20 mouse cellular contexts compared by ENCODE assay signal in genomic region chr10:117530007-117530858, GRCm38 (mm10).
DNase-seq lines count a peak whose midpoint lies in the region; ATAC-seq lines count a peak whose summit lies in the region.
"Had no signal": no experiment of that assay in that cellular context is flagged by ENCODE, and none has a peak within 500 bp of the region (broad histone marks: within the 10 kb centered on the region; RNA-seq: fewer than 3 reads in every experiment).

No protein-coding gene starts in this region.

- H3K27ac ChIP-seq in kidney, embryonic 16.5 days (ENCODE audit: low read length): no peak overlapping the region
- no peak overlapping the region for H3K27ac ChIP-seq in forebrain, embryonic 10.5 days
- H3K27ac ChIP-seq: embryonic facial prominence, embryonic 10.5 days; embryonic facial prominence, embryonic 12.5 days; forebrain, embryonic 12.5 days had no signal

- DNase-seq in kidney, postnatal 25 days: no peak
- DNase-seq in adipocyte (ENCODE audit: low spot score): peak; percentile 92
- DNase-seq in adrenal gland, postnatal 36 days: no peak
- no peak for DNase-seq in forebrain, embryonic 10.5 days (ENCODE audit: extremely low spot score, low spot score)
- DNase-seq: adrenal gland, adult 2 months; adrenal gland, postnatal 10 days; adrenal gland, postnatal 25 days; cerebellum, adult 11-12 months; cerebellum, adult 2 months; cerebellum, adult 9-10 months; cerebellum, postnatal 10 days; cerebellum, postnatal 25 days had no signal

- H3K9me3 ChIP-seq in kidney, embryonic 16.5 days (ENCODE audit: low read length): no peaks in the 10 kb centered on the region
- H3K9me3 ChIP-seq in forebrain, embryonic 10.5 days: no peaks in the 10 kb centered on the region
- H3K9me3 ChIP-seq: embryonic facial prominence, embryonic 10.5 days; embryonic facial prominence, embryonic 12.5 days; forebrain, embryonic 12.5 days; G1E had no signal

- H3K4me2 ChIP-seq in kidney, embryonic 16.5 days (replicated peaks; ENCODE audit: low read depth, low read length): no peak overlapping the region
- H3K4me2 ChIP-seq: embryonic facial prominence, embryonic 12.5 days; forebrain, embryonic 12.5 days had no signal

- 0 out of 2 replicates have a peak, but pooled peaks have one; percentile 31 for ATAC-seq in kidney, embryonic 16.5 days (ENCODE audit: low FRiP score, low TSS enrichment)
- ATAC-seq: forebrain, embryonic 14.5 days; forebrain, embryonic 16.5 days; Patski had no signal

- no peaks in the 10 kb centered on the region for H3K27me3 ChIP-seq in kidney, embryonic 16.5 days (ENCODE audit: insufficient read depth, low read length)
- H3K27me3 ChIP-seq in forebrain, embryonic 10.5 days (ENCODE audit: poor library complexity, severe bottlenecking): no peaks in the 10 kb centered on the region
- H3K27me3 ChIP-seq: embryonic facial prominence, embryonic 12.5 days; forebrain, embryonic 12.5 days; Patski had no signal

- H3K4me1 ChIP-seq in kidney, embryonic 16.5 days (ENCODE audit: insufficient read depth, low read length): no peaks in the 10 kb centered on the region
- peaks cover 14% of the 10 kb centered on the region for H3K4me1 ChIP-seq in forebrain, embryonic 10.5 days
- H3K4me1 ChIP-seq: forebrain, embryonic 12.5 days had no signal

- 76% methylated on average over 15 of the region's 15 CpGs for WGBS in kidney, embryonic 16.5 days
- WGBS in forebrain, embryonic 10.5 days: 75% methylated on average over 15 of the region's 15 CpGs

- no peaks in the 10 kb centered on the region for H3K36me3 ChIP-seq in kidney, embryonic 16.5 days (ENCODE audit: insufficient read depth, low read length)
- no peaks in the 10 kb centered on the region for H3K36me3 ChIP-seq in forebrain, embryonic 10.5 days (replicated peaks)
- H3K36me3 ChIP-seq: embryonic facial prominence, embryonic 10.5 days; embryonic facial prominence, embryonic 12.5 days; forebrain, embryonic 12.5 days; G1E had no signal

- H3K9ac ChIP-seq in kidney, embryonic 16.5 days (replicated peaks; ENCODE audit: low read length): no peak overlapping the region
- H3K9ac ChIP-seq: embryonic facial prominence, embryonic 12.5 days; forebrain, embryonic 12.5 days had no signal

- no peak overlapping the region for H3K4me3 ChIP-seq in kidney, embryonic 16.5 days (ENCODE audit: low read length)
- no peak overlapping the region for H3K4me3 ChIP-seq in forebrain, embryonic 10.5 days
- H3K4me3 ChIP-seq: embryonic facial prominence, embryonic 10.5 days; embryonic facial prominence, embryonic 12.5 days; forebrain, embryonic 12.5 days had no signal
